Mouse (Mus musculus) thymus, postnatal 25 days (tissue): ENCODE data around the gene Fam172a.

Source experiments
- DNase-seq: peaks from one replicate; pipeline ENCODE4 v3.0.0; 2022

Gene Fam172a

DNA sequence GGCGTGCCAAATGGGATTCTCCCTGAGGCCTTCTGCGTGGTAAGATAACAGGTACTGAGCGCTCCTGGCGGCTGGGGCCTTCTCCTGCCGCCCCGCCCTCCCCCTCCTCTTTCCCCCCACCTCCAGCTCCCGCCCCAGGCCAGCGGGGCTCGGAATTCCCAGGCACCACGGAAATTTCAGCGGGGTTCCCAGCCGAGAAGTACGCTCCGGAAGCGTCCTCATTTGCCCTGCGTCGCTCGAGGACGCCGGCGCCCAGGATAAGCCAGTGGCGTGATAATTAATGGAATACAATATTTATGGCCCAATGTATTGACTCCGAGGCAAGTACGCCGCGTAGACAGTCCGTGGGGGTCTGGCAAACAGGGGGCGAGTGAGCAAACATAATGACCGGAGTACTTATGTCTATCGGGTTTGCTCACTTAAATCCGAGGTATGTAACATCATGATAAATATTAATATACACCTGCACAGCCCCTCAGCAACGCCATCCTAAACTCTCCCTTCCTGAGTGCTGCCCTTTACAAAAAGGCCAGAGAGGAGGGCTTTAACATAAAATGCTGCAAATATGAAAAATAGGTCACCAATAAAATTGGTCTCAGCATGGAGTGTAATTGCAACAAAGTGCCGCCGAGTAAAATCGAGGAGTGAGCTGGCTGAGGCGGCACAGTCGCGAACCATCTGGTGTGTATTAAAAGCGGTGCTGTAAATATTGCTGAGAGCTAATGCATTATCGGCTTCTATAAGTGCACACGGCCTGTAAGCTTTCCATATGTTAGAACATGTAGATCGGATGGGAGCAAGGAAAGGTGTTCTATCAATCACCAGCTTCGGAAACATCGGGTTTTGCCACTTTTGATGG is 479.5 kb downstream of the Fam172a start:
- DNase-seq = no peak

GRCm38 (mm10) chr13:78181930-78182558 is 480.2 kb downstream of the Fam172a start:
- no peak for DNase-seq

DNA sequence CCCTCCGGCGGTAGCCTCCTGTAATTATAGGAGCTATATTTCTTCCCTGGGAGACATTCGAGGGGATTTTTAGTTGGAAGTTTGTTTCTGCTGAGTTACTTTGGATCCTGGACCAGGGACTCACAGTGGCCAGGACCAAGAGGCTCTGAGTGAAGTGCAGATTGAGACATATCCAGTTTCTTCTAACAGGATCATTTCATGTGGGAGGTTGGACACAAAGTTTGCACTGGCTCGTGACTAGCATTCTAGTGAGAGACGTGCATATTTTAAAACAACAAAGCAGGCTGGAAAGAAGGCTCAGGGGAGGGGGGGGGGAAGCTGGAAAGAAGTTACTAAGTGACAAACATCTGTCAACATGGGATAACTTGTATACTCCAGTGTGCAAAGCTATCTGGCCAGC is 481.2 kb downstream of the Fam172a start:
- no peak for DNase-seq

GRCm38 (mm10) chr13:78183986-78184385 is 482.2 kb downstream of the Fam172a start:
- no peak for DNase-seq

DNA sequence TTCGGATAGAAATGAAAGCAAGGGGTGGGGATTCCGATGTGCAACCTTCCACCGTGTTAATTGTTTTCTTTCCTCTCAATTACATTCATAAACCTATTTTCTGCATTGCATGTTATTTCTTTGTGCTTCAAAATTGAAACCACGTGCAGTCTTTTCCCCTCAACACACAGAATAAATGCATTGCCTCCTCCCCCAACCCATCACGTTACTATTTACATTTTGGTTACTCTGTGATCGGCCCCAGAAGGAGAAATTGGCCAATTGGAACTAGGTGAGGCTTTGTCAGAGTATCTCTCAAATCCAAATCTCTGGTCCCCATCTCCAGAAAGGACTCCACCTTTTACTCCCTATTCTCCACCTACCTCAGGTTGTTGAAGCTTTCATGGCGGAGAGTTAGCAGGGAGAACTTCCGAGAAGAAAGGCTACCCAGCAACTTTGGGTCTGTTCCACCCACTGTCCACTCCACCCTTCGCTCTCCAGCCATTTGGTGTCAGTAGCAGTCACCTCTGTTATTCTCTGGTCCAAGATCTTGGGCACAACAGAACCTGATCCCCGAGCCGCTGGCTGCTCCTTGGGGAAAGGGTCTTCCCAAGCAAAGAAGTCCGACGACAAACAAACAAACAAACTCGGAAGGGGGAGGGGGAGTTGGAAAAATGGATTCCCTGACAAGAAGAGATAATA is 483.1 kb downstream of the Fam172a start:
- no peak for DNase-seq

- DNase-seq = no peak
Measured at GRCm38 (mm10) chr13:78186340-78186946, 484.6 kb downstream of the Fam172a start.

DNA sequence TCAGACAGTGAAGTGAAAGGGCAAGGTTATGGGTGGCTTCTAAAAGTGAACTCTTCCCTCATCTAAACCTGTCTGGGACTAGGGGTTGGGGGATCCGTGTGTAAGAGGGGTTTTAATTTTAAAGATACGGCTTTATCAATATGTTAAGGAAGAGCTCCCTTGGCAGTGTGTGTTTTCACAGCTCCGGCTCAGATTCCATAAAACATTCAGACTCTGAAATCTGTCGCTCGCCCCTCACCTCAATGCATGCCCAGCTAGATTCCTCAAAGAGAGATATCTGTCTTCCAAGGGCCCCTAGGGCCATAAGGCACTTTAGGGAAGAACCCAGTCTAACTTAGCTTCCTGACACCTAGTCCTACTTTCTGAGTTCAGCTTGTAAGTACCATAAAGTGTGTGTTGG is 486.0 kb downstream of the Fam172a start:
- no peak for DNase-seq

DNA sequence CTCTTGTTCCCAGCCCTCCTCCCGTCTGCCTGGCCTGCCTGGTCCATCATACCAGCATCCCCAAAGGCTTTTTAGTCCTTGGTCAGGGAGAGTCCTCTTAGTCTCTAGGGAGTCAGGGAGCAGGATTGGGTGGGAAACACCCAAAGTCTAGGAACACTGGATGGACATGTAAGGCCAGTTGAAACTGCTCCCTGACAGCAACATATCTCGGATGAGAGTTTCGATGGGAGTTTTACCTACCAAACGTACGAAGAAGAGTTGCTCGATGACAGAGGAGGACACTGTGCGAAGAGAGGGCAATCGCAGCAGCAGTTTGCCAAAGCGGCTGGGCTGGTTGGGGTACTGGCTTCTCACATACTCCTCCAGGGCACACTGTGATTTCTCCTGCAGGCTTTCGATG is 487.8 kb downstream of the Fam172a start:
- no peak for DNase-seq

- DNase-seq = no peak
Measured at GRCm38 (mm10) chr13:78193211-78193610, 491.4 kb downstream of the Fam172a start.

DNA sequence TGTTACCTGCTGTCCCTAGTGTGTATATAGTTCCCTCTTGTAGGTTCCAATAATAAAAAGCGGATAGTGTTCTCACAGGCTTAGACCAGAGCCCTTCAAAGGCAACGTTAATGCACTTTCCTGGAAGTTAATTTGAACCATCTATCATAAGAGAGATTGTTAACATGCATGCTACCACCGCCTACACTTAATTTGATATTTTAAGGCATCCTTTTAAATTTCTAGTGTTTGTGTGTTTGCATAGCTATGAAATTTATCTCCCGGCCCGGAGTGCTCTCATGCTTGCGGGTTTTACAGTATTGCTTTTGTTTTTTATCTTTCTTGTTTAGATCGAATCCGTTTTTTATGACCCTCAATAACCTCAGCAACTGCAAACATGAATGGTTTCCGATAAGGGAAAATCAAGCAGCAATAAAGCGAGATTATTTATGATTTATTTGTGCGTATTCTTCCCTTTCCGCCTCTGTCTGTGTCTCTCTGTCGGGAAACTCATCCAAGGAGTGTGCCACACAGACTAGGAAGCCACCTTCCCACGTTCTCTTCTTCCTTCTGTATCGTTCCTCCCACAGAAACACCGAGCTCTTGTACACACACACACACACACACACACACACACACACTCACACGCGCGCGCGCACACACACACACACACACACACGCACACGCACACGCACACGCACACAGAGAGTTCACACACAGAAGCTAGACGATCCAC is 492.5 kb downstream of the Fam172a start:
- no peak for DNase-seq

DNA sequence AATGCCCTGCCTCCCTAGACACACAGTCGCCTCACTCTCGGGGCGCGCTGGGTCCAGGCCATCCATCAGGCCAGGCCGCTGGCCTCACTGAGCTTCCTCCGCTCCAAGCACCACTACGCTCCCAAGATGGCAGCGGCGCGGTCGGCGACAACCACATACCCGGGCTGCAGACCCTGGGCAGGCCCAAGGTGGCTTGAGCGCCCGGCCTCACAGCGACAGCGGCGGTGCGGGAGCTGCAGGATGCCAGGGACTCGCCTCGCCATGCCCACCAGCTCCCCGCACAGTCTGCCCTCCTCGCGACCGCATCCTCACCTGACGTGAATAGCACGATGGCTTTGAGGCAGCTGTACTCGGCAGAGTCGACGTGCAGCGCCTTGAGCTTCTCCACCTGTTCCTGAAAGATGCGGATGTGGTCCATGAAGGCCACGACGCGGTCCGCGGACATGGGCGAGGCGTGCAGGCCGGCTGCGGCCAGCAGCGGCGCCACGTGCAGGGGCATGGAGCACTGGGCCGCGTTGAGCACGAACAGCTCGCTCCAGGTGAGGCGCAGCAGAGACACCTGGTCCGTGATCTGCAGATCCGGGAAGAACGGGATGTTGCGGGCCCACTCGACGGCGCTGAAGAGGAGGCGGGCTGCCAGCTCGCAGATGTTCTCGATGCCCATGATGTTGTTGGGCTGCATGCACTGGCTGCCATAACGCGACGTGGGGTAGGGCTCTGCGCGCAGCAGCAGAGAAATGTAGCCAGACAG is 493.2 kb downstream of the Fam172a start:
- no peak for DNase-seq

GRCm38 (mm10) chr13:78195601-78196115 is 493.8 kb downstream of the Fam172a start:
- no peak for DNase-seq

DNA sequence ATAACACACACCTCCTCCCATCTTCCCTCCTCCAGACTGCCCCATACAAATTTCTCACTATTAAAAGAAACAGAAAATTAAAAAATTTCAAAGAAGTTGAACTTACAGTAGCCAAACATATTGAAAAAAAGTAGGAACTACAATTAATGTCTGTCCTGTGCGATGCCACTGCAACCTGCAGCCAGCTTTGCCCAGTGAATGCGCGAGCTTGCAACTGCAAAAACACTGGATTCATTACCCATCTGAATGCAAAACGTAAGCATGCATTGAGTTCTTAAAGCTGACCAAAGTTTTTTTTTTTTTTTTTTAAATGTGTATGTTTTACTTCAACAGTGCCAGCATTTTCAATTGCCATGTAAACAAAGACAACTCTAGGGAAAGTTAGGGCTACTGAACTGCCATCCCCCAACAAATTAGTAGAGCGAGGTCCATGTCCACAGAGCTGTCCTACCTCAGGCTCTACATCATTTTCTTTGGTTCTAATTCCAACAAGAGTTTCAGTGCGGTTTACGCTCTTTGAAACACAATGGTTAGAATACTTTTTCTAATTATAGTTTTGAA is 494.5 kb downstream of the Fam172a start:
- no peak for DNase-seq

- no peak for DNase-seq
Measured at GRCm38 (mm10) chr13:78197286-78197818, 495.5 kb downstream of the Fam172a start.

- no peak for DNase-seq
Measured at GRCm38 (mm10) chr13:78197819-78198390, 496.1 kb downstream of the Fam172a start.

- no peak for DNase-seq
Measured at GRCm38 (mm10) chr13:78198391-78198870, 496.6 kb downstream of the Fam172a start.

DNA sequence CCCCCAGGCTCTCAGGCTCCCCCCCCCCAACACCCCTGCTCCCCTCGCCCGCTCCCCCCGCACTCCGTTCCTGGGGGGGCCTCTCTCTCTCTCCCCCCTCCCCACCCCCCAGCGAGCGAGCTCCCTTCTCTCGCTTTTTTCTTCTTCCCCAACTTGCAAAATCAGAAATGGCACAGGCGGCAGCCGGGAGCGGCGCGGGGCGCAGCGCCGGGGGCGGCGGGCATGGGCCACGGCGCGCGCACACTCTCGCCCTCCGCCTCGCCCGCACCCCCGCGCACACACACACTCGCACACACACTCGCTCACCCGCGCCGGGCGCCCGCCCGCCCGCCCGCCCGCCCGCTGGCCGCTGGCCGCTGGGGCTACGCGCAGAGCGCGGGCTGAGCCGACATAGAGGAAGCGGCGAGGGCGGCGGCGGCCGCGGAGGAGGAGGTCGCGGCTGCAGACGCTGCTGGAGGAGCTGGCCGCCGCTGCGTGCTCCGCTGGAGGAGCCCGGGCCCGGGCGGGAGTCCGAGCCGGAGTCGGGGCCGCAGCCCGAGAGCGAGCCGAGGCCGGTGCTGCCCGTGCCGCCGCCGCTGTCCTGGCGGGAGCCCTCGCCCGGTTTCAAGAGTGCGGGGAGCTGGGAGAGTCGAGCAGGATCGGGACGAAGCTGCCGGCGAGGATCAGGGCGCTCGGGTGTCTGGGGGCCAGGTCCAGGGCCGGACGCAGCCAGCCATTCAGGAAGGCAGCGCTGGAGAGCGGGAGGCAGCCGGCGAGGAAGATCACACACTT is 497.2 kb downstream of the Fam172a start:
- no peak for DNase-seq

GRCm38 (mm10) chr13:78199642-78200160 is 497.9 kb downstream of the Fam172a start, which contains the start of gene Nr2f1:
Gene Nr2f1 (minus strand): TSS chr13:78199757.
- DNase-seq = no peak

DNA sequence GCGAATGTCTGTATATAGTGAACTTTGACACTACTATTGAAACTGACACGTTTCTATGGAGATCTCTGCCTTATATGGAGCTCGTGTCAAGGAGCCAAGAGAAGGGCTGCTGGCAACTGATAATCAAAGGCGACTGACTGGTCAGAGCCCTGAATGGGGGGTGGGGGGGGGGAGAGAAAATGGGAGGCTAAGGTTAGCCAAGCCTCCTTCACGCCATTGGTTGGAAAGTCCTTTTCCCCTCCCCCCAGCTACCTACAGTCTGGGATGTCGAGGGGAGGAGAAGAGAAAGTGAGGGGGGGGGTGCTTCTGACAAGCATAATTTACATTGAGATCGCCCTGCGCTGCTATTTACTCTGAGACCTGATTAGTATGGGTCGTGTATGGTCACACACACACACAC is 498.6 kb downstream of the Fam172a start:
- no peak for DNase-seq
